Mouse (Mus musculus): ENCODE data around the gene Cntrl.

Gene Cntrl

DNA sequence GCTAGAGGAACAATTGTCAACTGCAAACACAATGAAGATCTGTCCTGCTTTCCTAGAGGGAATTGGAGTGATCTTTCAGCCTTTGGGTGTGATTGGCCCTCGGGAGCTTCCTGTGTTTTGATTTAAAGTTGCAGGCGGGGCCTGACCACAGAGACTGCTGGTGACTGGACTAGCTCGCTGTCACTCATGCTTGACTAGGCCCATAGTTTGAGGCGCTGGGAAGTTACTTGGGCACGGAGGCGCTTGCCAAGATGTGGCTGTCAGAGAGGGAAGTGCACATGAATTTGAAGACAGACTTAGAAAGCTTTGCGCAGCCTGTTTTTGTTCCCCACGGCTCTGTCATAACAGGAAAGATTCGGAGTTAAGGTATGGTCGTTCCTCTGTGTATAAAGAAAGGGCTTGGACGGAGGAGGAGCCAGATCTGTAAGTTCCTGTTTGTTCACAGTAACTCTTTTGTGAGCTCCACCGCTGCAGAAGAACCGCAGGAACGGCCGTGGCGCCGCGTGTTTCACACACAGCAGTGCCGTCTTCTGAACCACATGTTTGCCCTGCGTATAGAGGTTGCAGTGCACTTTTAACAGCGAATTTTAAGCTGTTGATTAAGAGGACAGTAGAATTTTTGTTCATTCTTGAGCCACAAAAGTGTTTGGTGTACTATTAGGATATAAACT, 22.8 kb downstream of the Cntrl start:
- DNase-seq, result peak; percentile 85 to 86

DNA sequence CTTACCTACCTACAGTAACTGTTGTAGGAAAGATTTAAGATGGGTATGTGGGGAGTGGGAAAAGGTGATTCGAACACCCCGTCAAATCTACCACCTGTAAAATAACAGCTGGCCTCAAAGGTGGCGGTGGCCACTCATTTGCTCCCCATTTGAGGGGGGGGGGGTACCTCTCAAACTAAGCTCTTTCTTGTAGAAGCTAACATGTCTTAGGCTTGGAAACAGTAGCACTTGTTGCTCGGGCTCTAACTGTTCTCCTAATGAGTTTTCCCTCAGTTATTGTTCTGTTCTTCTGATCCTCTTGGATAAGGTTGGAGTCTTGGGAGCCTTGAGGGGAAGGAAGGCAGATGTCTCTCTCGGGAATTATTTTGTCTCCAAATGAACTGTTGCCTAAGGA, 23.4 kb downstream of the Cntrl start:
- no peak for DNase-seq

DNA sequence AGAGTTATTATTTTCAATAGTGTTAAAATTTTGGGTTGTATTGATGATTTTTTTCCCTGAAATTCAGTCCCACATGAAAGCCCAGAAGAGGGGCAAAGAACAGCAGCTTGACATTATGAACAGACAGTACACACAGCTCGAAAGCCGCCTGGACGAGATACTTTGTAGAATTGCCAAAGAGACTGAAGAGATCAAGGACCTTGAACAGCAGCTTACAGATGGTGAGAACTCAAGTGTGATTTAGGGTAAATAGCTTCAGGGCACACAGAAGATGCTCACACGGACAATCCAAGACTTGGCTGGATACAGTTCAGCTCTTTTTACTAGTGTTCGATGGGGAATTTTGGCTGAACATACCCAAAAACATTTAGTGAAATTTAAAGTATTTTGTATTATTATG, 24.6 kb downstream of the Cntrl start:
- DNase-seq, result no peak

DNA sequence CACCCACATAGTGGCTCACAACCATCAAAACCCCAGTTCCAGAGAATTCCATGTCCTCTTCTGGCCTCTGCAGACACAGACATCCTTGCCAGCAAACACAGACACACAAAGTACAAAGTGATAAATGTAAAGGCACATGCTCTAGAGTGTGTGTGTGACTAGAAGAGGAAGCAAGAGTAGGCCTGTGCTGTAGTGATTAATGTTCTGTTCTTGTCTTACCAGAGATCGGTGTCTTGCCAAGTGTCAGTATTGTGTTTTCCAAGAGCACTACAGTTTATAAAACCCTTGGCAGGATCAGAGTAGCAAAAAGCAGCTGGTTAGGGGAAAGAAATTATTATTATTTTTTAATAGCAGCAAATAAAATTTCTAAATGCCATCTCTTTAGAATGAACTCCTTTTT, 29.3 kb downstream of the Cntrl start:
- no peak for DNase-seq

DNA sequence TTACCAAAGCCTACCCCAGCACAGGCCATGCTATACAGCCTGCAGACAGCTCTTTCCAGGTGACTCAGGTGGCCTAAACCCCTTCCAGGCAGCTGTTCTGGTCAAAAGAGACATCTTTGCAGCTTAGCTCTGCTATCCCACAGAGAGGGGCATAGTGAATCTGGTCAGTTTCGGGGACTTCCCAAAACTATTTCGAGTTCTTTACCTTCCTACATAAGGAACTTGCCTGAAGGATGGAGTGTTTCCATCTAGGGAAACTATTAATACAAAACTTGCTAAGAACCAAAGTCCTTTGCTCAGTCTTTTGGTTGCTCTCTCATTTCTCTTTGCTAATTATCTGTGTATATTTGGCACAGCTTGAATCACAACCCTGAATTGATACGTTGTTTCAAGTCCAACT, 32.4 kb downstream of the Cntrl start:
- no peak for DNase-seq

DNA sequence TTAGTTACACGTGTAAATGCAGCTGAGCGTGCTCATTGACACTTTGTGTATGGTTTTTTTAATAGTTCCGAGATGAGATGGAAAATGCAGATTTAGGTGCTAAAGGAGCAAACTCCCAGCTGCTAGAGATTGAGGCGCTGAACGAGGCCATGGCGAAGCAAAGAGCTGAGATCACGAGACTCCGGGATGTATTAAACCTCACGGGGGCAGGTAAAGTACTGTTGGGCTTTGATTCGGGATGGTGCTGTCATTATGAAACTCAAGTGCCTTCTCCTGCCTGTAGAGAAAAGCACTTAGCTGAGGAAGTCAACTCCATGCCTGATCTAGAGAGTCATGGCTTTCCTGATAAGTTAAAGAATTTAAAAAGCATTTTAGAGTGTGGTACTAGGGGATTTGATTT, 39.5 kb downstream of the Cntrl start:
- no peak for DNase-seq

DNA sequence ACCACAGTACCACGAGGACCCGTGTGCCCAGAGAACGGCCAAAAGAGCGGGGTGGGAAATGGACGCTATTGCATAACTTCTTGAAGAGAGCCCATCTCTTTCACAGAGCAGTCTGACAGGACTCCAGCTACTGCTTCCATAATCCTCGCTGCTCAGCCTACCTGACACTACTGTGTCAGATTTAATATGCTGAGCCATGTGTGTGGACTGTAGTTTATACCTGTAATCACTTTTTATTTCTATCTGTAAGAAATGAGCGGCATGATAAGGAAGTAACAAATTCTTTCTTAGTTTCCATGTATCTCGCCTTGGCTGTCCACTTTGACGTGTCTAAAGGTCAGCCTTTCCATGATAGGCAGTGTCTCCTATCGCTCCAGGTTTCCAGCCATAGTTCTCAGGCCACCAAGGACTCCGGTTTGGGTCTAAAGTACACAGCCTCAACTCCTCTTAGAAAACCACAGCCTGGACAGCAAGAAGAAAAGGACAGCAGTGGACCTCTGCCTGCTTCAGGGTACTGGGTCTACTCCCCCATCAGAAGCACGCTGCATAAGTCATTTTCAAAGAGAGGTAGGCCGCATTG, 42.1 kb downstream of the Cntrl start:
- no peak for DNase-seq

DNA sequence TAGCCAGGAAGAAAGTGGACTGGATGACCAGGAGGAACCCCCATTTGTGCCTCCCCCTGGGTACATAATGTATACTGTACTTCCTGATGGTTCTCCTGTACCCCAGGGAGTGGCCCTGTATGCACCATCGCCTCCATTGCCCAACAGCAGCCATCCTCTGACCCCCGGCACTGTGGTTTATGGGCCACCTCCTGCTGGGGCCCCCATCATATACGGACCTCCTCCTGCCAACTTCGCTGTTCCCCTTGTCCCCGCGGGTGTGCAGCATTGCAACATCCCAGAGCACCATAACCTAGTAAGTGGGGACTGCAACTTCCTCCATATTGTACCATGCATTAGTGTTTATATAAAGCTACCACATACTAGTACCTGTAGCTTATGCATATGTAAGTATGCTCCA, 43.9 kb downstream of the Cntrl start:
- no peak for DNase-seq

DNA sequence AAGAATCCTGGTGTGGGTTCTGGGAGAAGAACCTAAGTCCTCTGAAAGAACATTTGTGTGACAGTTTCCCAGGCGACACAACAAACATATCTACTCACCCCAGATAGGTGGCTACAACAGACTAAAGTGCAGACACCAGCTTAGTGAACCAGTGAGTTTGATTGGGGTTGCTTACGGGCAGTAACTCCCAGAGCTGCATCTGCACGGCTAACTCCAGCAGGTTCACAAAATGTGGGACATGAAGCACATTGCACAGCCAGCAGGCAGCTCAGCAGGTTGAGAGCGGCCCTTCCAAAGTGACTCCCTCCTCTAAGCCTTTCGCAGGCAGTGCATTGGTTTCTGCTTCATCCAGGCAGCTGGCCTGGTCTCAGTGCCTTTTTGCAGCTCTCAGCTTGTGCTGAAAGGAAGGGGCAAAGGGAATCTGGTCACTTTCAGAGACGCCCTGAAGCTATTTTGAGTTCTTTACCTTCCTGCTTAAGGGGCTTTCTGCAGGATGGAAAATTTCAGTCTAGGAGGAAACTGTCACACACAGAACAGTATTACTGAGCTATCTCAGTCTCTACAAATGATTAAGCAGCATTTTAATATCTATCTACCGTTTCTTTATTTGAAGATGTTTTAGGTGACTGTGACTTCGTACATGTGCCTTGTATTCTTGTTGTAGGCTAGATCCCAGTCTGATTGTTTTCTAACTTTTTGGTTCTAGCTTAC, 44.7 kb downstream of the Cntrl start:
- DNase-seq, result peak in 1 of 2 experiments; percentile 7

DNA sequence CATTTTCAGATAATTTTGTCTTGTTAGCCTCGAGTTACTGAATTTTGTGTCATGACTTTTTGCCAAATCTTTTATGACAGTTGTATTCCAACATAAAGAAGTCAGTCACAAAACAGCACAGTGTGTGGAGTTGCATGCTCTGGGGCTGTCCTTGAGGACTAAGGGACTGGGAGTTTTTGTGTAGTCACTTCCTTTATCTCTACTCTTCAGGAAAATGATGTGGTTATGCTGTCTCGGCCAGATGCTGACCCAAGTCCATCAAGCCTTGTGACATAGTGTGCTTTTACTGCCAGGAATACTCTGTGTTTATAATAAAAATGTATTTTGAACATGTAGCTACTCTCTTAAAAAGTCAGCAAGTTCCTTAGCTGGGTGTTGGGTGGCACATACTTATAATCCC, 47.7 kb downstream of the Cntrl start:
- DNase-seq, result no peak

DNA sequence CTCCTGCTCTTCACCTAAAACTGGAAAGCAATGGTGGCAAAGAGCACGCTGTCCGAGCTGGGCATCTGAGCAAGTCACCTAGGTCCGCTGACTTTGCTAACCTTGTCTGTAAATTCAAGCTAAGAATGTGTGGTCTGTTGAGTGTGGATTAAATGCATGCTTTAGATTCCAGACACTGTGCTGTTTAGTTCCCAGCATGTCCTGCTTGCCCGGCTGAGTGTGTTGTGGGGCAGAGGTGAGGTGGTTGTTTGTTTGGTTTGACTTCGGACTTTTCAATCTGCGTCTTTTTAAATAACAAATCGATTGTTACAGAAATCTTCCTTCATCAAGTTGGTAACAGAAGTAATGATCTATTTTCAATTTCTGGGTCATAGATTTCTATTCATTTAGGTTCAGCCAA, 48.5 kb downstream of the Cntrl start:
- no peak for DNase-seq

DNA sequence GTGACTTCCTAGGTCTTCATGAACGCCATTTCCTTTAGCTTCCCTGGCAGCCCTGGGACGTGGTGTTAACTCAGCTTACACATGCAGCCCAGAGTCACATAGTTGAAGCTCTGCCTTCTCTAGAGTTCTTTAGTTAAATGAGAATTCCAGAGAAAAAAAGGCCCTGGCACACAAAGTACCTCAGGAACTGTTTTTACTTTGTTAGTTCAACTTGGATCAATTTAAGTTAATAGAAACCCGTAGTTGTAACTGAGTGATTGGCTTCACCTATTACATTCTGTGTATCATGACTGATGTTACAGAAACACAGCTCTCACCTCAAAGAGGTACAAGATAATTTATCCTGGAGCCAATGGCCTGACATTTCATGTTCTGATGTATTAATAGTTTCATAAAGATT, 49.1 kb downstream of the Cntrl start:
- no peak for DNase-seq

DNA sequence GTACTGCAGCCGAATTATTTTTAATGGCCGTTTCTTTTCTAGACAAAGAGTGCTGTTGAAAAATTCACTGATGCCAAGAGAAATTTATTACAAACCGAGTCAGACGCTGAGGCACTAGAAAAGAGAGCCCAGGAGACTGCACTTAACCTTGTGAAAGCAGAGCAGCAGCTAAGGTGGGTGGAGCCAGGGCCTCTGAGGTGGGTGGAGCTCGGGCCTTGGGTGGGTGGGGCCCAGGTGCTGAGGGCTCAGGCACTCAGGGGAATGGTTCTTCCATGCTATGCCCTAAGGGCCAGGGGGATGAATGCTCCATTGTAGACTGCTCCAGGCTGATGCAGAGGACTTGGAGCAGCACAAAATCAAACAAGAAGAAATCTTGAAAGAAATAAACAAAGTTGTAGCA, 50.9 kb downstream of the Cntrl start:
- DNase-seq, result no peak

DNA sequence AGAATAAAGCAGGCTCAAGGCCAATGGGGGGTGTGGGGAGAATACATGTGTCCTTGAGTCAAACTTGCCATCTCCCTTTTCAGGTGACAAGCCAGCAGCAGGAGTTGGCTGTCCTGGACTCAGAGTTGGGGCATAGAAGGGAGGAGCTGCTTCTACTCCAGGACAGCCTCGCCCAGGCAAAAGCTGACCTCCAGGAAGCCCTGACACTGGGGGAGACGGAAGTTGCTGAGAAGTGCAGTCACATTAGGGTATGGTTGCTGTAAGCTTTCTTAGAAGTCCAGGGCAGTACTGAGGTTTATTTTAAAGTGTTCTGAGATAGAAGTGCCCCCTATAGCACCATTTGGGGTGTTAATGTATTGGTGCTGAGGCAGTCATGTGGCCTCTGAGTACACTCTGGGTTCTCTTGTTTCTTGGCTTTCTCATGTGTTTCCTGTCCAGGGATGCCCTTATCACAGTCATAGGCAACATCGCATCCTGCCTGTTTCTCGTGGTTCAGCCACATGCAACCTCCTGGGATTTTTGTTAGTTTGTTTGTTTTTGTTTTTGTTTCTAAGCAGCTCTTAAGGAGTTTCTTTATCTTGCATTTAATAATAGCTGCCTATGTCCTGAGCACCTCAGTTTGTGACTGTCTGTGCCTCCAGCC, 52.7 kb downstream of the Cntrl start:
- DNase-seq, result no peak

DNA sequence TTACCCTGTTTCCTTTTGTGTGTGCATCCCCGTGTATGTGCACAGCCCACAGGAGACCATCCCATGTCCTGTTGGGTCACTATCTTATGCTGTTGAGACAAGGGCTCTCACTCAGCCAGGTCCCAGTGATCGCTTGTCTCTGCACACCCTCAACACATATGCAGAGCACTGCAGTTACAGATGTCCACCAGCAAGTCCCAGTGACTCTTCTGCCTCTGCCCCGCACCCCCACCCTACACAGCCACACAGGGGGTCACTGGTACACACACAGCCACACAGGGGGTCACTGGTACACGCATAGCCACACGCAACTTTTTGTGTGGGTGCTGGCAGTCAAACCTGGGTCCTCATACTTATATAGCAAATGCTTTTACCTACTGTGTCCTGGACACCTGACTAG, 54.1 kb downstream of the Cntrl start:
- DNase-seq, result no peak

DNA sequence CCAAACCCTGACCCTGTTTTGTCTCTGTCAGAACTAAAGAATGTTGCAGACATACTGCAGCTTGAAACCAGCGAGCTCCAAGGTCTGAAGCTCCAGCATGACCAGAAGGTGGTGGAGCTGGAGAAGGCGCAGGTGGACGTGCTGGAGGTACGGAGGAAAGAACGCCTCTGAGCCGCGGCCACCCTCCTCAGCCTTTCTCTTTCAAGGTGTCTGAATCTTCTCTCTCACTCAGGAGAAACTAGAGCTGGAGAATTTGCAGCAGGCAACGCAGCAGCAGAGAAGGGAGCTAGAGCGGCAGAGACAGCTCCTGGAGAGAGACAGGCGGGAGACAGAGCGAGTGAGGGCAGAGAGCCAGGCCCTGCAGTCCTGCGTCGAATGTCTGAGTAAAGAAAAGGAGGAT, 56.1 kb downstream of the Cntrl start:
- no peak for DNase-seq

DNA sequence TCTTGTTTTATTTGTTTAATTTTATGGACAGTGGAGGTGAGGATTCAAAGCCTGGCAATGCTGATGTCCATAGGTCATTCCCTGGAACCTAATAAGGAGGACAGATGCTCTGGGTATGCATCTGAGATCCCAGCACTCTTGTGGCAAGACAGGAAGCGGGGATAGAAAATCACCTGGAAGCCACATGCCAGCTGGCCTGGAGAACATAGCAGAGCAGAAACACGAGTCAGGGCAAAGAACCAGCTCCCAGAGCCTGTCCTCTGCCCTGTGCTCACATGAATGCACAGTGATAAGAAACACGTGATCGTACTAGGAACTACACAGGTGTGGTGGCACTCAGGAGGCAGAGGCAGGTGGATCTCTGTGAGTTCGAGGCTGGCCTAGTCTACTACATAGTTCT, 57.5 kb downstream of the Cntrl start:
- no peak for DNase-seq

DNA sequence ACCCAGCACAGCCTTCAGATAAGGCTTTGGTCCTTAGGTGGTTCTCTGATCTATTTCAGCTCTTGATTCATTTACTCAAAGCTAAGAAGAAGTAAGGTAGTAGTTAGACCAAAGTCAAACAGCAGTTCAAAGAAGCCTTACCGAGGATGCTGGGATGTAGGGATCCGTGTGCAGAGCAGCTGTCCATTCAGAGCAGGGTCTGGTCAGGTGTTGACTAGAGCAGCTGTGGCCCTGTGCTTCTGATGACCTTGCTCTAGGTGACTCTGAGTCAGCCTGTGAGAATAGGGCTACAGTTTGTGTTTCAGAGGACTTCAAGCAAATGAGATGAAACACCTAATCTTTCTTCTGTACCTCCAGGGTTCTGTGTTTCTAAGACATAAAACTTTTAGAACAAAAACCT, 60.2 kb downstream of the Cntrl start:
- DNase-seq, result no peak

DNA sequence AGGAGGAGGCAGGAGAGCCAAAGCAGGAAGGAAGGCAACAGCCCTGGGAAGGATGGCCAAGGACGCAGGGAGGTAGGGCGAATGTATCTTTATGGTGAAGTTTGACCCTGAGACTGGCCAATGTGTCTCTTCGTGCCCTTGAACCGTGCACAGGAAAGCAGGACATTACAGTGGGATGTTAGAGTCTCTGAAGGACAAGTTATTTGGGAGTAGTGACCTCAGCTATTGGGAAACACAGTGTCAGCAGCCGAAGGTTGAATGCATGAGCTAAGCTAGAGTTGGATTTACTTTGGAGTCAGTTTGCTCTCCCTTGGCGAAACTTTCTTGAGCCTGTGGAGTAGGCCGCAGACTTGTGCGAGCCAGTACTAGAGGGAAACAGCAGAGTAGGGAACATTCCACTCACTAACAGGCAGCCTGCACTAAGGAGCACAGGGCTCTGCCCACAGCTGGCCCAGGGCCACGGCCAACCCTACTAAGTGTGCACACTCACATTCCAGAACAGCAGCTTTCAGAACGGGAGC, 62.1 kb downstream of the Cntrl start:
- DNase-seq, result no peak

DNA sequence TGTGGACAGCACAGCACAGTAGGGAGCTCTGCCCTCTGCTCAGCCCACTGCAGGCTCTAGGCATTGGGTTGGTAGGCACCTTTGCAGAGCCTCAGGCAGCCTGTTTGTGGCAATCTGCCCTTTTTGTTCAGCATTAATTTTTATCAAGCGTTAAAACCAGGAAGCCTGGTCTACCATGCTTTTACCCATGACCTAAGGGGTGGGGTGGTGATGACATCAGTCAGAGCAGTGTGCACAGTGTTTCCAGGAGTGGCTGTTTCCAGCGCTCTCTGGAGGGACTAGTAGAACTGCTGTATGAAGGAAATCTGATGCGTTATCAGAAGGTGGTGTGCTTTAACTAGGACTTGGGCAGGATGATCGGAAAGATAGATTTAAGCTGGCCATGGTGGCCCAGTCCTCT, 63.0 kb downstream of the Cntrl start:
- DNase-seq, result no peak

DNA sequence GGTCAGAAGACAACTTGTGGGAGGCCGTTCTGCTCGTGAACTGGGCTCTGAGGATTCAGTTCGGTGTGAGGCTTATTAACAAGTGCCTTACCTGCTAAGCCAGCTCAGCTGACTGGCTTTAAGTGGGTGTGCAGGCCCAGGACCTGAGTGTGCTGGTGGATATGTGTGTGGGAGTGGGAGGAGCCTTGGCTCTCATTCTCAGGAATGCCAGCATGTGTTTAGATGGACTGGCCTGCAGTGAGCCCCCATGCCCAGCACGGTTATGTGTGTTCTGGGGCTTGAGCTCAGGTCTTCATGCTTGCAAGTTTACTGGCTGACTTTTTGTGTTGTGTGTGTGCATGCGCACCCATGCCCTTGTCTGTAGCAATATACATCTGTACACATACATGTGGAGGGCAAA, 64.4 kb downstream of the Cntrl start:
- DNase-seq, result no peak

DNA sequence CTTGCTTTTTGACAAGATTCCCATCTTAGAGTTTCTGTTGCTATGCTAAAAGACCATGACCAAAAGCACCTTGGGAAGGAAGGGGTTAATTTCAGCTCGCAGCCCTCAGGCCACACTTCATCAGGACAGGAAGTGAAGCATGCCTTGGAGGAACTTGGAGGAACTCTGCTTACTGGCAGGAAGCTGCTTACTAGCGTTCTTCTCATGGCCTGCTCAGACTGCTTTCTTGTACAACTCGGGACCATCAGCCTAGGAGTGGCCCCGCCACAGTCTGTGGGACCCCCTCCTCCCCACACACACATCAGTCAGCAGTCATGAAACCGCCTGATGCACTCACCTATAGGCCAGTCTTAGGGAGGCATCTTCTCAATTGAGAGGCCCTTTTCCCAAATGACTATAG, 64.8 kb downstream of the Cntrl start:
- no peak for DNase-seq

DNA sequence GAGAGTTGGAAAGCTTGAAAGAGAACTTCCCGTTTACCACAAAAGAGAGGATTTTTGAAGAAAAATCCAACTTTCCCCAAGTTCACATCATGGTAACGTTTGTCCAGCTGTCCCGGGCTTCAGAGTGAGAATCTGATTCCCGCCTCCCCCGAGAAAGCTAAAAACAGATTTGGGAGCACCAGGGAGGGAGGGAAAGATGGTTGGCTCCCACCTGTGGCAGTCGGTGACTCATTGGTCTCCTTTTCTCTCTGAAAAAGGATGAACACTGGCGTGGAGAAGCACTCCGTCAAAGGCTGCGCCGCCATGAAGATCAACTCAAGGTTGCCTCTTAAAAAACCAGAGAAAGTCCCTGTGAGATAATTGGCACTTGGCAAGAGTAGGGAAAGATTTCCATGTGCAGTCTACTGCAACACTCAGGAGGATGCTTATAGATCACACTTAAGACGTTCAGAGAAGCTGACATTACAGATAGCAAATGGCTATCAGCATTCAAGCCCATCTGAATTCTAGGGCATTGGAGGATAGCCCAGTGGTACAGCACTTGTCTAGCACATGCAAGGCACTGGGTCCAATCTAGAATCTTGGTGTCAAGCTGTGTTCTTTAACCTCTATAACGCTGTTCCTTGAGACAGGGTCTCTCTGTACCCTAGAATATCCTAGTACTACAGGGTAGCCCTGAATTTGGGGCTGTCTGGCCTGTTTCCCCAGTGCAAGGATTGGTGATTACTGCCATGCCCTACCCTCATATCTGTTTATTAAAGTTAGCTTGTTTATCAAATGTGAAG, 66.2 kb downstream of the Cntrl start:
- DNase-seq, result no peak
